Mouse (Mus musculus): ENCODE measurements around the gene Pop7. TPM values are rescaled to one million over a fixed set of nuclear protein-coding genes. Genes with fewer than 3 reads are reported as not detected.
A peak's percentile ranks its signal among the peaks of the same experiment; 100 is the strongest.

The Pop7 gene
- polyA plus RNA-seq, 1 experiment from 2014 or later = 37.8 TPM

DNA sequence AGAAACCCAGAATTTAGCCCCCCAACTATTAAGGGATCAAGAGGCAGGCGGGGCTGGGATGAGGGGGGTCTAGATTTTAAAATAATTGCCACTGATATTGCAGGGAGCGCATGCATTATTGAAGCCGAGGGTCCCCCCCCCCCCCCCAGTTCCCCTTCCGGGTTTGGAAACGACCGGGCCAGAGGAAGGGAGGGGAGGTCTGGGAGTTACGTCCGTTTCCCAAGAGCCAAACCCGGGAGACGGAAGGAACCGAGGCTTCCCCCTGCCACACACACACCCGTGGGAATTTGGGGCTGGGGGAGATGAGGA is 30.4 kb upstream of the Pop7 start:
- peaks cover 16% of the 10 kb centered on the region for H3K36me3 ChIP-seq (ENCODE audit: insufficient read depth, low read length)
- H3K9me3 ChIP-seq (ENCODE audit: low read length) = no peaks in the 10 kb centered on the region
- no peaks in the 10 kb centered on the region for H3K27me3 ChIP-seq (replicated peaks; ENCODE audit: insufficient read depth, low read length)
- peak overlapping the region; percentile 75 for H3K4me3 ChIP-seq (ENCODE audit: low read depth, low read length)
- peak overlapping the region; percentile 92 for H3K4me2 ChIP-seq (replicated peaks; ENCODE audit: low read depth, low read length)
- no peak for TF ChIP-seq CTCF (IDR thresholded peaks at IDR 0.05)
- TF ChIP-seq EP300 (IDR thresholded peaks at IDR 0.05) = no peak
- 0% methylated on average over 4 of the region's 12 CpGs for WGBS
- H3K9ac ChIP-seq (replicated peaks; ENCODE audit: low read depth) = peak overlapping the region; percentile 79
- ATAC-seq (peak; percentile 34), DNase-seq (ENCODE audit: low spot score) (no peak)
- H3K27ac ChIP-seq (ENCODE audit: low read length) = peak overlapping the region; percentile 89
- peaks cover 10% of the 10 kb centered on the region for H3K4me1 ChIP-seq (ENCODE audit: insufficient read depth, low read depth, low read length)

DNA sequence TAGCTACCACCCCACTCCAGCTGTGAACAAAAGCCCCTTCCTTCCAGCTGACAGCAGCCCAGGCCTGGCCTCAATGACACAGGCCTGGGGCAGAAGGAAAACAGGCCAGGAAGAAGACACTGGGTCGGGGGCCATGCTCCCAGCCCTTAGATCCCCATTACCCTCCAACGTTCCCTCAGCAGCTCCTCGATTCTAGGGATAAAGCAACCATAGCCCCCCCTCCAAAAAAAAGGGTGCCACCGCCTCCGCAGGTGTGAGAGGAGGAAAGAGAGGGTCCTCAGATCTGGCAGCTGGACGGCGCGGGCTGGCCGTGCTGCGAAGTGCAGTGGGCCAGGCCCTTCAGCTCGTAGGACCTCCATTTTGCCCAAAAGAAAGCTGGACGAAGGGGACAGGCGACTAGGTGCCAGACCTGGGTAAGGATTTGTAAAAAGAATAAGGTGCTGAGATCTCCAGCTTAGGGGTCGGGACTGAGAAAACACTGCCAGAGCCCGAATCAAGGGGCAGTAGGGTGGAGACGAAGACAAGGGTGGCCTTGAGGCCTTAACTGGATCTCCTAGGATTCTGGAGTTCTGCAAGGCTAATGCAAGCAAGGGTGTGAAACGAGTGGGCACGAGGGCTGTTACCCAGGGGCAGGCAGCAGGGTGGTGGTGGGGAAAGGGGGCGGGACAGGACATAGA is 30.0 kb upstream of the Pop7 start:
- peak; percentile 43 for DNase-seq (ENCODE audit: low spot score)
- WGBS = 2% methylated on average over 19 of the region's 19 CpGs

DNA sequence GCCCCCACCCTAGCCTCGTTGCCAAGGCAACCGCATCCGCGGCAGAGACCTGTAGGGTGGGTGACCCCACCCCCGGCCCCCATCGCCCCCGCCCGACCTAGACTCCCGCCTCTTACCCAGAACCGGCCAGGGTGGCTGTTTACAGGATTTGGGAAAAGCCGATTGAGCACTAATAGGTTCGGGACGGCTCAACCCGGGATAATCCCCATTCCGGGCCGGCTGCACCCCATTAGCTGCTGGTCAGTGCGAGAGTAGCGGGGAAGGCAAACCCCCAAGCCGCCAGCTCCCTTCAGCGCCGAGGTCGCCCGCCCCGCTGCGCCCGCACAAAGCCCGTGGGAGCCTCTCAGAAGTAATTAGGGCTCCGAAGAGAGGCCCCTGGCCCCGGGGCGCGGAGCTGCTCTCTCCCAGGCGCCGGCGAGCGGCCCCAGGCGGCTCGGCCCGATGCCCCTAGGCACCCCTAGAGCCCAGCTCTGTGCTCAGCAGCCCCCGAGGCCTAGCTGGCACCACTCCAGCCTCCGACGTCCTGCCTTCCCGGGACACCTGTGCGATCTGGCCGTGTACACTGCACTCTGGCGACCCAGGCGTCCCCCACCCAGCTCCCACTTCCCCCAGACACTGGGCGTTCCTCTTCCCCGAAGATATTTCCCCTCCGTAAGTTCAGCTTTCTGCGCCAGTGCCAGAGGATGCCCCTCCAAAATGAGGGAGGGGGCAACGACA is 29.3 kb upstream of the Pop7 start:
- Histone ChIP-seq H3K36me3 (ENCODE audit: insufficient read depth, low read length) (peaks cover 21% of the 10 kb centered on the region), H3K4me2 (replicated peaks; ENCODE audit: low read depth, low read length) (peak overlapping the region; percentile 92), H3K4me3 (ENCODE audit: low read depth, low read length) (peak overlapping the region; percentile 75), H3K9ac (replicated peaks; ENCODE audit: low read depth) (peak overlapping the region; percentile 79), H3K27ac (ENCODE audit: low read length) (peak overlapping the region; percentile 89), H3K9me3 (ENCODE audit: low read length) (no peaks in the 10 kb centered on the region), H3K27me3 (replicated peaks; ENCODE audit: insufficient read depth, low read length) (no peaks in the 10 kb centered on the region), H3K4me1 (ENCODE audit: insufficient read depth, low read depth, low read length) (peaks cover 10% of the 10 kb centered on the region)
- TF ChIP-seq CTCF (IDR thresholded peaks at IDR 0.05) = 0 out of 2 replicates have a peak, but pooled peaks have one; percentile 1
- TF ChIP-seq EP300 (IDR thresholded peaks at IDR 0.05) = 0 out of 2 replicates have a peak, but pooled peaks have one; percentile 6
- ATAC-seq (0 out of 2 replicates have a peak, but pooled peaks have one; percentile 0), DNase-seq (ENCODE audit: low spot score) (peak; percentile 45)
- under 1% methylated on average over 42 of the region's 51 CpGs for WGBS

More for the DNA sequence above, 30.0 kb upstream of the Pop7 start:
- no peaks in the 10 kb centered on the region for H3K9me3 ChIP-seq (ENCODE audit: low read length)
- peak overlapping the region; percentile 79 for H3K9ac ChIP-seq (replicated peaks; ENCODE audit: low read depth)
- no peaks in the 10 kb centered on the region for H3K27me3 ChIP-seq (replicated peaks; ENCODE audit: insufficient read depth, low read length)
- H3K4me3 ChIP-seq (ENCODE audit: low read depth, low read length) = peak overlapping the region; percentile 75
- H3K4me2 ChIP-seq (replicated peaks; ENCODE audit: low read depth, low read length) = peak overlapping the region; percentile 92
- peak overlapping the region; percentile 89 for H3K27ac ChIP-seq (ENCODE audit: low read length)
- ATAC-seq = no peak
- TF ChIP-seq CTCF (IDR thresholded peaks at IDR 0.05) (no peak), EP300 (IDR thresholded peaks at IDR 0.05) (no peak)
- H3K36me3 ChIP-seq (ENCODE audit: insufficient read depth, low read length) = peaks cover 21% of the 10 kb centered on the region
- peaks cover 10% of the 10 kb centered on the region for H3K4me1 ChIP-seq (ENCODE audit: insufficient read depth, low read depth, low read length)

DNA sequence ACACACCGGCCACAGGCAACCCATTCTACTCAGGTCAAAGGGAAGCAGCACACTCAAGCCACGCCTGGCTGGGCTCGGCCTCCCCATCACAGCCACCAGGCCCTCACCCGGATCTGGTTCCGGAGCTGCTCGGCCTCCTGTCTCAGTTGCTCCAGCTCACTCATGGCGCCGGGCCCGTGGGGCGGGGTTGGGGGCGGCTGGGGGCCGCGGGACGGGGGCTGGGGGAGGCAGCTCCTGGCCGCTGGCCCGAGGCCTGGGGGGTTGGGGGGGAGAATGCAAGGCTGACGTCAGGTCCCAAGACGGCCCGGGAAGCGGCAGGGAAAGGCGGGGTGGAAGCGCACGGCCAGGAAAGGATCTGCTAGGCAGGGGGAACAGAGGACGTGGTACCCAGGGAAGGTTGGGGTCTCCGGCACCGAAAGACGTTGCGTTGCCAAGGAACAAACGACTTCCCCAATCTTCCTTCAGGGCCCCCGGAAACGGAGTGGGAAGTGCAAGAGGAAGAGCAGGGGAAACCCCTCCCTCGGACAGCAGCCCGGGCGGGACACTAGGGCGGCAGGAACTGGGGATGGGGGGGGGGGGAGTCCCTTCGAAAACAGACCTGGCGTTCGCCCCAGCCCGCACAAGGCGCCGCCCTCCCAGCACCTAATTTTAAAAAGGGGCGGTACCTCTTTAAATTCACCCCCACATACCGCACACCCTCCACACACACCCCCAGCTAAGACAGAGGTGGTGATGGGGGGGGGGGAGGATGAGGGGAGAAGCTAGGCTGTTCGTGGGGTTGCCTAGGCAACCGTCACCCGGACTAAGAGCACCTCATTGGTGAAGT is 28.5 kb upstream of the Pop7 start:
- H3K4me2 ChIP-seq (replicated peaks; ENCODE audit: low read depth, low read length) = peak overlapping the region; percentile 92
- TF ChIP-seq EP300 (IDR thresholded peaks at IDR 0.05) = peak; percentile 18; the same call in 1 of the 2 replicates
- TF ChIP-seq CTCF (IDR thresholded peaks at IDR 0.05) = no peak
- ATAC-seq (peak; percentile 38), DNase-seq (ENCODE audit: low spot score) (peak; percentile 79)
- H3K36me3 ChIP-seq (ENCODE audit: insufficient read depth, low read length) = peaks cover 21% of the 10 kb centered on the region
- peak overlapping the region; percentile 79 for H3K9ac ChIP-seq (replicated peaks; ENCODE audit: low read depth)
- H3K4me1 ChIP-seq (ENCODE audit: insufficient read depth, low read depth, low read length) = peaks cover 10% of the 10 kb centered on the region
- WGBS = 1% methylated on average over 36 of the region's 46 CpGs
- H3K9me3 ChIP-seq (ENCODE audit: low read length) = no peaks in the 10 kb centered on the region
- no peaks in the 10 kb centered on the region for H3K27me3 ChIP-seq (replicated peaks; ENCODE audit: insufficient read depth, low read length)
- peak overlapping the region; percentile 75 for H3K4me3 ChIP-seq (ENCODE audit: low read depth, low read length)
- H3K27ac ChIP-seq (ENCODE audit: low read length) = peak overlapping the region; percentile 89

DNA sequence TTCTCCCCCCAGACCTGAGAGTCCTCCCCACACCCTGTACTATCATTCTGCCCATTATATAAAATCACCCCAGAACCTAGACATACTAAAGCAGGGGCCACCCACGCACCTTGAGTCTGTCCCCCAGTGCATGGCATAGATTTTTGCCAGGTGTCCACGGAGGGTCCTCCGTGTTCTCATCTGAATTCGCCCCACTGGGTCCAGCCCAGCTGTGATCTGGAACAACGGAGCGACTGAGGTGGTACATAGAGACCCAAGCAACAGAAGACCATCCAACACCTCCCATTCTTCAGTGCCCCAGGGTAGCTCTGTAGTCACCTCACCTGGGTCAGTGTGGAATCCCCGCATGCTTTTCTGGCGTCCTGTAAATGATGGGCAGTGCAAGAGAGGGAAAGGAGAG is 27.8 kb upstream of the Pop7 start:
- peak overlapping the region; percentile 89 for H3K27ac ChIP-seq (ENCODE audit: low read length)
- peaks cover 25% of the 10 kb centered on the region for H3K36me3 ChIP-seq (ENCODE audit: insufficient read depth, low read length)

More for the DNA sequence above, 27.8 kb upstream of the Pop7 start:
- Histone ChIP-seq H3K4me3 (ENCODE audit: low read depth, low read length) (peak overlapping the region; percentile 75), H3K4me2 (replicated peaks; ENCODE audit: low read depth, low read length) (peak overlapping the region; percentile 92), H3K27me3 (replicated peaks; ENCODE audit: insufficient read depth, low read length) (no peaks in the 10 kb centered on the region), H3K9ac (replicated peaks; ENCODE audit: low read depth) (peak overlapping the region; percentile 79; the same call in 1 of the 2 replicates), H3K9me3 (ENCODE audit: low read length) (no peaks in the 10 kb centered on the region), H3K4me1 (ENCODE audit: insufficient read depth, low read depth, low read length) (peaks cover 10% of the 10 kb centered on the region)
- TF ChIP-seq CTCF (IDR thresholded peaks at IDR 0.05) (no peak), EP300 (IDR thresholded peaks at IDR 0.05) (no peak)
- DNase-seq (ENCODE audit: low spot score) = no peak
- ATAC-seq = no peak
- WGBS = 73% methylated on average over 8 of the region's 8 CpGs
